Mouse (Mus musculus) liver, adult (tissue): ENCODE data around the gene Camk2g.

Source experiments
- GATA4 ChIP-seq: IDR thresholded peaks from 2 replicates; pipeline ENCODE4 v1.6.1; 2014; ENCODE audit warnings: mild to moderate bottlenecking, low read length; ENCODE audit not compliant: insufficient replicate concordance

Gene Camk2g

DNA sequence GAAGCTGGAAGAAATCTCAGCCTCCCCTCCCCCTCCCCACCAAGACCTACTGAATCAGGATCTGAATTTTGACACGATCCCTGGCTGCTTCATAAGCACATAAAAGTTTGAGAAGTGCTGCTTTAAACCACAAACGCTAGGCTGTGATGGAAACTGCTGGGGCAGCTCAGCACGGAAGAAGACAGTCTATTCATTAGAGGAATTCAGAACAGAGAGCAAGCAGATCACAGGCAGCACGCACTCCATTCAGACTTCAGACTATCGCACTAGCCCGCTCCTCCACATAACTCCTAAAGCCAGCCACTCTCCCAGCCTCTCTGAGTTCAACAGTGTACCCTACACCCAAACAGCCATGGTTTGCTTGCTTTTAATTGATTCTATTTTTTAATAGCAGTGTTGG is 18.2 kb downstream of the Camk2g start:
- TF ChIP-seq GATA4 = no peak

- TF ChIP-seq GATA4 = no peak
Observed at GRCm38 (mm10) chr14:20773410-20773809, 20.5 kb downstream of the Camk2g start.

DNA sequence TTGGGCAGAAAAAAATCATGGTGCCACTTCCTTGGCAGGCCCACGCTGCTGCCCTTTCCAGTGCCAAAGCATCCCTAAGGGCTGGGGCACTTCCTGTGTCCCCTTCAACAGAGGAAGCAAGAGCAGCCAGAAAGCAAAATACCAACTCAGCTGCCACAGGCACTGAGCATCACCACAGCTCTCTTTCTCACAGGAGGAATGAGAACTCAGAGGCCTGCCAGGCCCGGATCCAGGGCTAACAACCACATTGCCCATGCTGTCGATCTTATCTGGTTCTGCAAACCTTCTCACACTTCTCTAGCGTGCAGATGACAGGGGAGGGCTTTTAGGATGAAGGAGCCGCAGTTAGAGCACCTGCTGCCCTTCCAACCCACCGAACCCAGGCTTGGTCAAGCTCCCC is 21.1 kb downstream of the Camk2g start:
- TF ChIP-seq GATA4 = no peak

DNA sequence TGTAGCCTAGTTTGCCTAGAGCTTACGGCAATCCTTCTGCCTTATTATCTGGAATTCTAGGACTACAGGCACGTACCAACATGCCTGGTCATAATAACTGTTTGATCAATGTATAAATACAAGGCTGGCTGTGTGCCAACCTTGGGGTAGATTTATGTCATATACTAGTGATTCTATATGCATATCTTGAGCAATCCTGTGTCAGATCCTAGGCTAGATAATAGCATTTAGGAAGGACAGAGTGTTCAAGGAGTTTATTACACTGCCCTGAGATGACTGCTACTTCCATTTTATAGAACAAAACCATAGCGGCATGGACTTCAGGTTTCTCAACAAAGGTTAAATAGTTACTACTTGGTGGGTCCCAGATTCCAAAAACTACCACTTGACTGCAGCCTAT is 21.9 kb downstream of the Camk2g start:
- no peak for TF ChIP-seq GATA4

DNA sequence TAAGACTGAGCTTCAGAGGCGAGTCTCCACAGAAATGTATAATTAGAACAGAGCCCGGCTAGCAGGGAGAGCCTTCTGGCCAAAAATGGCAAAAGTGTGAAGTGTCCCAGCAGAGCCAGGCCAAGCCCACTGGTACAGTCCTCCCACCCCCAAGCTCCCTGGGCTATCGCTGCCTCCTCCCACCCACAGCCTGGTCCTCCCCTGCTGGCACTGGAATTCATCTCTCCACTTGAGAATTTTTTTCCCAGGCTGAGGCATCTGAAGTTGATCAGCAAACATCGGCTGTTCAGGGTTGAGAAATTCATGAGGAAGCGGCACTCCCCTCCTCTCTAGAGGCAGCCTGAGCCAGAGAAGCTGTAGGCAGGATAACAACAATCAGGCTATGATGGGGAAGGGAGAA is 25.3 kb downstream of the Camk2g start:
- no peak for TF ChIP-seq GATA4

DNA sequence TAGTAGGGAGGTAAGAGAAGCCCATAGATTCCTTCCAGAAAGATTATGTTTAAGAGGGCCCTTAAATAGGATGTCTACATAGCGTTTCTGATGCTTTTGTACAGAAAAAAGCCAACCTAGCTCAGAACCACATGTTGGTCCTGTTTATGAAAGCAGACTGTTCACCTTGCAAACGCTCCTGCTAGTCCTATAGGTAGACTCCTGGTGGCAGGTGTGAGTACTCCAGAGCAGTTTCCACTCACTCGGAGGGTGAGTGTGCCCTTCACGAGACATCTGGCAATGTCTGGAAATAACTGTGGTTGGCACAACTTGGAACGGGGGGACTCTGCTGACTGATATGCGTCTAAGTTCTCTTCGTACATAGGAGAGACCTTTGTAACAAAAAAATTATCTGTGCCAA is 26.0 kb downstream of the Camk2g start:
- TF ChIP-seq GATA4 = no peak

- TF ChIP-seq GATA4 = no peak
Observed at GRCm38 (mm10) chr14:20765642-20766258, 28.1 kb downstream of the Camk2g start.

- no peak for TF ChIP-seq GATA4
Observed at GRCm38 (mm10) chr14:20764942-20765341, 28.9 kb downstream of the Camk2g start.

DNA sequence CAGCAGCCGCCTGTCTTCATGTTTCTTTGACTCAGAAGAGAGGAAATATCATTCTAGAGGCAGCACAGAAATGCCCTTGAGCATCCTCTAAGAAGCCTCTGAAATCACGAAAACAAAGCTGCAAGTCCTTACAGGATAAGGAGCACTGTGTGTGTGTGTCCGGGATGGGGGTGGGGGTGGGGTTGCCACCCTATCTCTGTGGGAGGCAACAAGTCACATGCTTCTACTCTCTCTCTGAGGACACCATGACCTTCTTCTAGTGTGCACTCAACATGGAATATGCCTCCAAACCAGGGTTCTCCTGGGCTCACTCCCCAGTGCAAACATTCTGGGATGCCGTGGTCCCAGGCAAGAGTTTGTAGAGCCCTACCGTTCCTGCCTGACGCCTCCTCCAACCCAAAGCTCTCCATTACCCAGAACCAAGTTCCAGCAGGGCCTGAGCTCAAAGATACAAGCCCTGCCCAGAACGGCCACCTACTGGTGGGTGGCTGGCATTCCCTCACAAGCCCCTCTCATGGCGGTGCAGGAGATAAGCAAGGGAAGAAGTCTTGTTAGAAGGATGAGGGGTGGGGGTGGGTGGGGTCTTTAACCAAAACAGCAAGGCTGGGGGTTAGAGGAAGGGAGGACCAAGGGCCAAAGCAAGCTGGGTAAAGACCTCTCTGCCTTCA is 35.0 kb downstream of the Camk2g start:
- no peak for TF ChIP-seq GATA4

DNA sequence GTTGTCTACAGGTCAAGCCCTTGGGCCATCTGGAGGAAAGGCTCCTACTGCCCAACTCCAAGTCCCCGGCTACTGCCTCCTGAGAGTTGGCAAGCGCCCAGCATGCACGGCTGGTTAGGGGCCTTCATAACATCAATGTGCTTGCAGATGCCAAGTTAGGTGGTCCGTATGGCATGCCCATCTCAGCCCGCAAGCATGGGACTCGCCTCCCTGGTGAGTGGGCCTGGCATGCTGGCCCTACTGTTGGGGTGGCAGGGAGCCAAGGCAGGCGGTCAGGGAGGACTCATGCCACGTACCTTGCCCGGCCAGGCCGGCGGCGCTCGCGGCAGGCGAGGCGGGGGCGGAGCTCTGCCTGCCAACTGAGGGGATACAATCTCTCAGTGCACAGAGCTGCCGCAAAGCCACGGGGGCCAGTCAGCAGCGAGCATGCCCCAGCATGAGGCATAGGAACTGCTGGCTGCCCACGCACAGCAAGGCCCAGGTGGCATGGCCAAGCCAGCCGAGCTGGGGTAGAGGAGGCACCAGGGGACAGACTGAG is 36.4 kb downstream of the Camk2g start:
- no peak for TF ChIP-seq GATA4

DNA sequence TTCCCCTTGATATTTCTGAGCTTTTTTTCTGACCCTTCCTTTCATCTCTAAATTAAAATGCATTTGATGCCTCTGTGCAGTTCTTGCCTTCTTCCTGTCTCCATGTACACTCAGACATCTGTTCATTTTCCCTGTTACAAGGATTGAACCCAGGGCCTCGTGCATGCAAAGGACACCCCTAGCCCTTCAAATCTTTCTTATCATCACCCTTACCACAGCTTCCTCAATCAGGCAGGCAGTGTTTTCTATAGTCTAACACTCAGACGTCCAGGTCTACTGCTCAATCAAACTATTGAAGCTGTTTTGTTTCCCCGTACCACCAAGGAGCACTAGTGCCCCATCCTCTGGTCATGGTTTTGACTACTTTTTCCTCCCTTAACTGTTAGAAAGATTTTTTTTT is 40.1 kb downstream of the Camk2g start:
- TF ChIP-seq GATA4 = no peak

GRCm38 (mm10) chr14:20750503-20750902 is 43.4 kb downstream of the Camk2g start:
- TF ChIP-seq GATA4 = no peak

DNA sequence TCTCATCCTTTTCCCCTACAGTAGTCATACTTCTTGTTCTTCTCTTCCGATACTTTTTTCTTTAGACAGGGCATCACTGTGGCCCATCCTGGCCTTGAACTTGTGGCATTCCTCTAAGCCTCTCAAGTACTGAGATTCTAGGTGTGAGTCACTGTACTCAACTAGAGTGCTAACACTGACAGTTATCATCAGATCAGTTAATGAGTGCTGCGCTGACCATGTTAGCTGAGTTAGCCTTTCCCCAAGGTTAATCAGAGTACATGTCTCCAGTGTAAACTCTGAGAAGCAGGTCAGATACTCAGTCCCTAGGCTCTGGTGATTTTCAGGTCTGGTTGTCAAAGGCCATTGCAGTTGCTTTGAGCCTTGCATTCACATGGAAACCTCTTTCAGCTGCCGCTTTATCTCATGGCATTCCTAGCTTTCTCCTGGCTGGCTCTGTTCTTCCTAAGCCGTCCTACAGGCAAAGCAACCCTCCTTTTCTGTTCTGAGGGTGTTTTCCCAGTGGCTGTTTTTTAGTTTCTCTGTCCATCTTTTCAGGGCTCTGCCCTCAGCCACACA is 44.3 kb downstream of the Camk2g start:
- no peak for TF ChIP-seq GATA4

DNA sequence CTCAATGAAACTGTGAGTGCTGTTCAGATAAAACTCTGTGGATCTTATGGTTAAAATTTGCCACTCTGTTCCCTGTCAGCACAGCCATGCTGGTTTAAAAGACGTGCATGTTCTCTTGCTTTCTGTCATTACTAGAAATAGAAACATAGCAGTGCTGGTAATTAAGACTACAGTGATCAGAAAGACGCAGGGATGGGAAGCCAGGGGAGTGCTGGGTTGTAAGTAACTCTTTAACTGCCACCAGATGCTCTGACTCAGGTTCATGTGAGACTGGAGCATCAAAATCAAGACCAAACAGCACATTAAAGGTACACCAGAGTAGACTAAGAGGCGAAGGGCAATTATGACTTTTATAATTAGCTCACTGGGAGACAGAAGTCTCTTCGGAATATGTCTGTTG is 45.5 kb downstream of the Camk2g start:
- TF ChIP-seq GATA4 = no peak

GRCm38 (mm10) chr14:20746935-20747334 is 47.0 kb downstream of the Camk2g start:
- TF ChIP-seq GATA4 = no peak

DNA sequence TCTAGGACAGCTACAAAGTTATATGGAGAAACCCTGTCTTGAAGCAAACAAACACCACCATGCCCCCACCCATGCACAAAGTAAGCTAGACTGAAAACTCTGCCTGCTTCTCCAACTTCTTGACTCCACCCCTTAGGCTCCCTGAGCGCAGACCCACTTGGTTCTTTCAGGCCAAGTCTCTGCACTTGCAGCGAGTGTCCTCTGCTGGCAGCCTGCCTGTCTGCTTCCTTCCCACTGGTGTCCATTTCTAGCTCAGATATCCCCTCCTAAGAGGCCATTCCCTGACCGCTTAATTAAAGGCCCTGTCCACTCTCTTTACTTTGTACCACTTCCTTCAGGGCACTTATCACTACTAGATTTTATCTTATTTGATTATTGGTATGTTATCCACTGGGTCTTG is 50.3 kb downstream of the Camk2g start:
- no peak for TF ChIP-seq GATA4
